Mouse (Mus musculus) embryonic stem cell, embryonic (primary cell): ENCODE results near the gene Prkd3.

ENCODE experiments used
- CTCF ChIA-PET, 4 experiments: fragments of 300-600 bp in 2 of 4; fragments of 350-600 bp in 2 of 4; sonication (Branson Sonifier 250); formaldehyde crosslinking; loops; one replicate each; lab custom pipeline; 2022; ENCODE audit warnings: inconsistent platforms in 2 of 4; lab: Charles Lee
- POLR2A ChIA-PET, 4 experiments: fragments of 300-600 bp in 2 of 4; fragments of 350-600 bp in 2 of 4; sonication (Branson Sonifier 250); formaldehyde crosslinking; loops; one replicate each; lab custom pipeline; 2022; ENCODE audit warnings: antibody characterized with exemption in 4 of 4, inconsistent platforms in 1 of 4; lab: Charles Lee

Gene Prkd3

DNA sequence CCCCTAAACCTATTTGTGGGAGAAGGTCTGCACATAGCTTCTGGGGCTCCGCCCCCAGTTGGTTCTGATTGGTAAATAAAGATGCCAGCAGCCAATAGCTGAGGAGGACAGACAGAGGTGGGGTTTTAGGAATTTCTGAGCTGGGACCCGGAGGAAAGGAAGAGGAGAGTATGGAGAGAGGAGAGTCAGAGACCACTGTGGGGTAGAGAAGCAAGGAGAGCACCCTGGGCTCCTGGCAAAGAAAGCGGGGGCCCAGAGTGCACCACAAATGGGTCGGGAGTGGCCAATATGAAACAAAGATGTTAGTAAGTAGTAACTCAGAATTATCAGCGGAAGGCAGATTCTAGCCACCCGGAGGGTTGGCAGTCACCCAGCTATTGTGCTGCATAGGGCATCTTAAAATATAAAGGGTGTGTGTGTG lies 107.7 kb downstream of the Prkd3 start:
- POLR2A ChIA-PET: interaction anchor here (0.6 to 9.3 kb wide), 34 partner anchors 8 to 982 kb away, joined by 3 to 133 read pairs (median 6); partner anchors contain the start of genes Cebpz (in 3 of the 4), Eif2ak2 (in 3 of the 4), Ndufaf7 (in 3 of the 4) and Gpatch11 (in 2 of the 4)

DNA sequence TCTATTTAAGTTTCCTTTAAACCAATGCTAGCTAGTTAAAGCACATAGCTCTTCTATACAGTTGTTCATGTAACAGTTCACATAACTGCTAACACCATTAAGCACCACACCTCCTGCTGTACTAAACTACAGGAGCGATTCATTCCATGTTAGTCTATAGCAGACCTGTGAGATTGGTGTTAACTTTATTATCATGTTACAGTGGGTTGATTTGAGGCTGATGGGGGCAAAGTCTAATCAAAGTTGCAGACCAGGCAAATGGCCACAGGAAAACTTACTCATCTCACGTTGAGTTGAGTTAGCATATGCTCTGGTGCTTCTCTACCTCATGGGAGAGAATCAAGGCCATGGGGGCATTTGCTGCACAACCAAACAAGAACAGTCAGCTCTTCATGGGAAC lies 111.2 kb downstream of the Prkd3 start:
- ChIA-PET POLR2A (interaction anchor here in 3 of 4 experiments (0.7 to 2.3 kb wide), 11 partner anchors 8 to 27 kb away, joined by 3 to 9 read pairs (median 3); partner anchors contain the start of genes Cebpz (in 1 of the 3) and Ndufaf7 (in 1 of the 3)), CTCF (interaction anchor here in 1 of 4 experiments (1.4 kb wide), 1 partner anchor 8 kb away, joined by 4 read pairs; no protein-coding TSS in a partner anchor)

More for the DNA sequence above, 107.7 kb downstream of the Prkd3 start:
- CTCF ChIA-PET: interaction anchor here (0.6 to 1.4 kb wide), 8 partner anchors 8 to 914 kb away, joined by 3 to 6 read pairs (median 3); partner anchors contain the start of genes Cebpz (in 1 of the 4) and Ndufaf7 (in 1 of the 4)

DNA sequence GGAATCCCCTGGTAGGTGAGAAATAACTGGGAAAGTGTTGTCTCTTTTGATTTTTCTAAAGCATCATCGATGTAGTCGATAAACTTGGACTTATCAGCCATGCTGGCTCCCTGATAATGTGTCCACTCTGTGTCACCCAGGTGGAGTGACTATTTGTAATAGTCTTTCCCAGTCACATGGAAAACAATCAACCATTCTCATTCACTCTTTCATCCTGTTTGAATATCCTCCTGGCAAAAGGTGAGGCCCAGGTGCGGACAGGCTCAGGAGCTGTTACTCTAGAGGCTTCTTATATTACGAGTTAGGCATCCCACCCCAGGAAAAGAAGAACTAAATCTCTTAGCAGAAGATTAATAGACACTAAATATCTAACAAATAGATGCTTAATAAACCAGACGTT lies 113.7 kb downstream of the Prkd3 start, which contains the start of gene Sult6b1:
Gene Sult6b1 (minus strand): TSS at position 101 of the 400 bp plus-strand sequence.
- CTCF ChIA-PET: interaction anchor here in 1 of 4 experiments (0.6 kb wide), 1 partner anchor 24 kb away, joined by 7 read pairs; no protein-coding TSS in a partner anchor
- POLR2A ChIA-PET: interaction anchor here in 2 of 4 experiments (0.6 to 4.2 kb wide), 4 partner anchors 9 to 172 kb away, joined by 3 to 36 read pairs (median 6); partner anchors contain the start of gene Cebpzos (in 1 of the 2)

DNA sequence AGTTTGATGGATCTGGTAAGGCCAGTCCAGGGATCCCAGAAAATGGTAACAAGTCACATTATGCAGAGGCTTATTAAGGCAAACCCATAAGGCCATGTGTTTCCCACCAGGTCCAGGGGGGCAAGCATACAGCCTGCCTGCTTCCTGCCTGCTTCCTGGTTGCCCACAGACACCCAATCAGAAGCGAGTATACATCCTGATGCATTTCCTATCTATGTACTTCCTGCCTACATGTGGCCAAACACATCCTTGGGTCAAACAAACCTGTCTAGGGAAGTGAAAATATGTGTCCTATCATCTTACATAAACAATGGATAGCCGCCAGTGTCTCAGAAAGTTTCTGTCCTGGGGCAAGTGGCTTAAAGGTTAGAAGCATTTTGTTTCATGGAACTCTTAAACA lies 117.5 kb downstream of the Prkd3 start:
- POLR2A ChIA-PET: interaction anchor here in 2 of 4 experiments (0.6 to 4.2 kb wide), 4 partner anchors 8 to 94 kb away, joined by 3 to 36 read pairs (median 8); no protein-coding TSS in a partner anchor
- CTCF ChIA-PET: no interaction called here
